Mouse (Mus musculus): ENCODE data around the gene Cuta. TPM values are rescaled to one million over a fixed set of nuclear protein-coding genes. Genes with fewer than 3 reads are reported as not detected.

Gene Cuta
- polyA plus RNA-seq, 1 experiment: 251 TPM

DNA sequence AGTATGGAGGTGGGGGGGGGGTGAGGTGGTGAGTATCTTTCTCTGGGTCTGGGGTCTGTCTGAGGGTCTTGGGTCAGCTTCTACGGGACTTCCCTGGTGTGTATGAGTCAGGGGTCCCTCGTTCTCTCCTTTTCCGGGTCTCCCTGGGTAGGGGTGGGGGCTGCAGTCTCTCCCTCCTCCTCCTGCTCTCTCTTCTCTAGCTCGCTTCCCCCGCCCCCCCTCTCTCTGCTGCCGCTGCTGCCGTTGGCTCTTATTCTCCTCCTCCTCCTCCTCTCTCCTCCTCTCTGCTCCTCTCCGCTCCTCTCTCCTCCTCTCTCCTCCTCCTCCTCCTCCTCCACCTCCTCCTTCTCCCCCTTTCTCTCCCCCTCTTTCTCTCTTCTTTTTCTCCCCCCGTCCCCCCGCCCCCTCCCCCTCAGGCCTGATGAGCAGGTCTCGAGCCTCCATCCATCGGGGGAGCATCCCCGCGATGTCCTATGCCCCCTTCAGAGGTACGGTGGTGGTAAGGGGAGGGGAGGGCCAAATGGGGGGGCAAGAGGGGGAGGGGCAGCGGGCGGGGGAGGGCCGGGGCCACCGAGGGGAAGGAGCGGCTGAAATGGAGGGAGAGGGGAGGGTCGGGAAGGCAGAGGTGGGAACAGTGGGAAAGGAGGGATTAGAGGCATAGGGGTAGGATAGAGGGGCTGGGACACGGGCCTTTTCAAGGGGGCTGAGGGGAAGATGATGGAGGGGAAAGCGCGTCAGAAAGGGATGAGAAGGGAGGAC, 1.8 kb upstream of the Cuta start, which contains the start of gene Syngap1:
Gene Syngap1, plus strand, starts transcription at position 223 of the 759 bp plus-strand sequence.
- TF ChIP-seq POLR2A (IDR thresholded peaks at IDR 0.05; ENCODE audit: control insufficient read depth, extremely low read depth, insufficient read depth, low read length, poor library complexity): no peak
- TF ChIP-seq CTCF (IDR thresholded peaks at IDR 0.05; ENCODE audit: borderline replicate concordance, control insufficient read depth, extremely low read depth, insufficient read depth, low read length, poor library complexity): no peak
- 17% methylated on average over 23 of the region's 24 CpGs for WGBS
- H3K27me3 ChIP-seq (ENCODE audit: control insufficient read depth, insufficient read depth, low read length): no peaks in the 10 kb centered on the region
- peak within 1 kb of the TSS; percentile 46 for H3K4me3 ChIP-seq (ENCODE audit: control insufficient read depth, insufficient read depth, low read length)
- peaks cover 25% of the 10 kb centered on the region for H3K4me1 ChIP-seq (replicated peaks; ENCODE audit: control insufficient read depth, insufficient read depth, low read length)
- no peak for DNase-seq
- H3K36me3 ChIP-seq (ENCODE audit: control insufficient read depth, insufficient read depth, low read length): no peaks in the 10 kb centered on the region
- H3K27ac ChIP-seq (ENCODE audit: control insufficient read depth, insufficient read depth, low read length): peak within 1 kb of the TSS; percentile 17; the same call in 1 of the 2 replicates

DNA sequence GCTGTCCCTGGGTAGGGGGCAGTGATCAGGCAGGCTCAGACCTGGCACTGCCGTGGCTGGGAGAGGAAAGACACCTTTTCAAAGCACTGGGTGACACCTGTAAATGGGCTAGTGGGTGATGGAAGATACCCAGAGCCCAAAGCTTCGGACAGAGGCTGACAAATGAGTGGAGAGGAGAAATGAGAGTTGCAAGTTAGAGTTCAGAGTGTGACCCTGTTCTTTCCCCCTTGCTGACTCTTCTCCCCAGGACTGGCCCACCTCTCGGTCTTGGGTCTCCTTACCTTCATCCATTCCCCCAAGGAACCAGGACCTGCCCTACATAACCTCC, 568 bp upstream of the Cuta start:
- H3K36me3 ChIP-seq (ENCODE audit: control insufficient read depth, insufficient read depth, low read length): no peaks in the 10 kb centered on the region; the same call in 1 of the 2 replicates
- DNase-seq: no peak
- 18% methylated on average over 3 of the region's 3 CpGs for WGBS
- TF ChIP-seq POLR2A (IDR thresholded peaks at IDR 0.05; ENCODE audit: control insufficient read depth, extremely low read depth, insufficient read depth, low read length, poor library complexity) (no peak), CTCF (IDR thresholded peaks at IDR 0.05; ENCODE audit: borderline replicate concordance, control insufficient read depth, extremely low read depth, insufficient read depth, low read length, poor library complexity) (no peak)
- H3K4me3 ChIP-seq (ENCODE audit: control insufficient read depth, insufficient read depth, low read length): peak overlapping the region; percentile 46
- peak overlapping the region; percentile 17; the same call in 1 of the 2 replicates for H3K27ac ChIP-seq (ENCODE audit: control insufficient read depth, insufficient read depth, low read length)
- peaks cover 24% of the 10 kb centered on the region for H3K4me1 ChIP-seq (replicated peaks; ENCODE audit: control insufficient read depth, insufficient read depth, low read length)
- no peaks in the 10 kb centered on the region for H3K27me3 ChIP-seq (ENCODE audit: control insufficient read depth, insufficient read depth, low read length)

GRCm38 (mm10) chr17:26938731-26939130, 638 bp downstream of the Cuta start:
- peak; percentile 48 for DNase-seq
- H3K4me3 ChIP-seq (ENCODE audit: control insufficient read depth, insufficient read depth, low read length): peak overlapping the region; percentile 59
- peaks cover 33% of the 10 kb centered on the region for H3K4me1 ChIP-seq (replicated peaks; ENCODE audit: control insufficient read depth, insufficient read depth, low read length)
- no peaks in the 10 kb centered on the region; the same call in 1 of the 2 replicates for H3K36me3 ChIP-seq (ENCODE audit: control insufficient read depth, insufficient read depth, low read length)
- no peaks in the 10 kb centered on the region for H3K27me3 ChIP-seq (ENCODE audit: control insufficient read depth, insufficient read depth, low read length)
- WGBS: 0% methylated on average over 22 of the region's 22 CpGs
- peak overlapping the region; percentile 78 for H3K27ac ChIP-seq (ENCODE audit: control insufficient read depth, insufficient read depth, low read length)
- no peak for TF ChIP-seq CTCF (IDR thresholded peaks at IDR 0.05; ENCODE audit: borderline replicate concordance, control insufficient read depth, extremely low read depth, insufficient read depth, low read length, poor library complexity)
- TF ChIP-seq POLR2A (IDR thresholded peaks at IDR 0.05; ENCODE audit: control insufficient read depth, extremely low read depth, insufficient read depth, low read length, poor library complexity): no peak

DNA sequence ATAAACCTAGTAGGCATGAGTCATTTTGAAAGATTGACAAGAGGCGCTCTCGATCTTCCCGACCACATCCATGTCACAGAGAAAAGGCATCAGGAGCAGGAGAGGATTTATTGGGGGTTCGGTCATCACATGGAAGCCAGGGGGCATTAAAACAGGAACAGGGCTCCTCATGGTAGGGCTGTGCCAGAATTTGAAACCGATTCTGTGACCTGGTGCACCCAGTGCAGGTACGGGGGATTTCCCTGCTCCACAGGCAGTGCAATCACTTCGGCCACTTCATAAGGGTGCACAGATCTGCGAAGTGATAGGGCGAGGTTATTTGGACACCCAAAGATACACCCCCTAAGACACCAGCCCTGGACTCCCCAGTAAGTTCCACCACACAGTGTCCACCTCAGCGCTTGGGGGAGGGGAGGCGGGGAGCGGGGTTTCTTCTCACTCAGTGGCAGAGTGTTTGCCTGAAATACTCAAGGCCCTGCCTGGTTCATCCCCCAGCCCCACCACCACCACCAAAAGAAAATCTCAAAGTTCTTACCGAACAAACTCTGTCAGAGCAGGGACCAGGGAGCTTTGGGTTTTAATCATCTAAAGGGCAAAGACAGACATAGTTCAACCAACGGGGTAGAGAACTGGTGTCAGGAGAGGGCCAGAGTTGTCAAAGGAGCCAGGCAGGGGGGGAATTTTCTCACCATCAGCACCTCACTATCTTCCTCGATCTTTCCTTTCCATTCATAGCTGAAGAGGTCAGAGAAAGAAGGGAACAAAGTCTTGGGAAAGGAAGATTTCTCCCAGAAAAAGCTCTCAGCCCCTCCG, 1.3 kb downstream of the Cuta start:
- WGBS: 63% methylated on average over 16 of the region's 16 CpGs
- Histone ChIP-seq H3K4me3 (ENCODE audit: control insufficient read depth, insufficient read depth, low read length) (peak overlapping the region; percentile 59), H3K27ac (ENCODE audit: control insufficient read depth, insufficient read depth, low read length) (peak overlapping the region; percentile 78), H3K36me3 (ENCODE audit: control insufficient read depth, insufficient read depth, low read length) (no peaks in the 10 kb centered on the region; the same call in 1 of the 2 replicates), H3K27me3 (ENCODE audit: control insufficient read depth, insufficient read depth, low read length) (no peaks in the 10 kb centered on the region), H3K4me1 (replicated peaks; ENCODE audit: control insufficient read depth, insufficient read depth, low read length) (peaks cover 39% of the 10 kb centered on the region)
- no peak for TF ChIP-seq POLR2A (IDR thresholded peaks at IDR 0.05; ENCODE audit: control insufficient read depth, extremely low read depth, insufficient read depth, low read length, poor library complexity)
- no peak for TF ChIP-seq CTCF (IDR thresholded peaks at IDR 0.05; ENCODE audit: borderline replicate concordance, control insufficient read depth, extremely low read depth, insufficient read depth, low read length, poor library complexity)
- DNase-seq: no peak

GRCm38 (mm10) chr17:26936921-26937695, 2.3 kb downstream of the Cuta start:
- Histone ChIP-seq H3K27me3 (ENCODE audit: control insufficient read depth, insufficient read depth, low read length) (no peaks in the 10 kb centered on the region), H3K4me3 (ENCODE audit: control insufficient read depth, insufficient read depth, low read length) (no peak overlapping the region), H3K4me1 (replicated peaks; ENCODE audit: control insufficient read depth, insufficient read depth, low read length) (peaks cover 41% of the 10 kb centered on the region), H3K27ac (ENCODE audit: control insufficient read depth, insufficient read depth, low read length) (no peak overlapping the region), H3K36me3 (ENCODE audit: control insufficient read depth, insufficient read depth, low read length) (no peaks in the 10 kb centered on the region; the same call in 1 of the 2 replicates)
- TF ChIP-seq POLR2A (IDR thresholded peaks at IDR 0.05; ENCODE audit: control insufficient read depth, extremely low read depth, insufficient read depth, low read length, poor library complexity) (no peak), CTCF (IDR thresholded peaks at IDR 0.05; ENCODE audit: borderline replicate concordance, control insufficient read depth, extremely low read depth, insufficient read depth, low read length, poor library complexity) (no peak)
- no peak for DNase-seq
- WGBS: 95% methylated on average over 15 of the region's 15 CpGs

GRCm38 (mm10) chr17:26936453-26936852, 2.9 kb downstream of the Cuta start:
- WGBS: 95% methylated on average over 12 of the region's 12 CpGs
- H3K4me1 ChIP-seq (replicated peaks; ENCODE audit: control insufficient read depth, insufficient read depth, low read length): peaks cover 41% of the 10 kb centered on the region
- no peak for DNase-seq
- no peak overlapping the region for H3K27ac ChIP-seq (ENCODE audit: control insufficient read depth, insufficient read depth, low read length)
- TF ChIP-seq CTCF (IDR thresholded peaks at IDR 0.05; ENCODE audit: borderline replicate concordance, control insufficient read depth, extremely low read depth, insufficient read depth, low read length, poor library complexity): no peak
- TF ChIP-seq POLR2A (IDR thresholded peaks at IDR 0.05; ENCODE audit: control insufficient read depth, extremely low read depth, insufficient read depth, low read length, poor library complexity): no peak
- H3K27me3 ChIP-seq (ENCODE audit: control insufficient read depth, insufficient read depth, low read length): no peaks in the 10 kb centered on the region
- no peak overlapping the region for H3K4me3 ChIP-seq (ENCODE audit: control insufficient read depth, insufficient read depth, low read length)
- H3K36me3 ChIP-seq (ENCODE audit: control insufficient read depth, insufficient read depth, low read length): no peaks in the 10 kb centered on the region; the same call in 1 of the 2 replicates

Data from thymus, adult 2 months (tissue).